Mouse (Mus musculus) gastrocnemius, postnatal 25 days (tissue): ENCODE measurements around the gene Rpl26. TPM values are rescaled to one million over a fixed set of nuclear protein-coding genes. Genes with fewer than 3 reads are reported as not detected.

Experiments
- DNase-seq: peaks from one replicate; pipeline ENCODE4 v3.0.0; 2022
- long read RNA-seq, 2 experiments: library from polyadenylated mRNA; stranded (forward); transcript quantifications; one replicate each; pipeline ENCODE4 v2.0.0; 2021
- total RNA-seq, 2 experiments: library from RNA; stranded (reverse); gene quantifications; 1 replicate in 1 of 2; 2 replicates in 1 of 2; pipeline ENCODE4 v1.2.3; 2021

The Rpl26 gene
- 100 to 1,000 TPM; 573 to 637 TPM for total RNA-seq
- long read RNA-seq, experiment 1, transcript Rpl26-201 (4 exons, 526 nt), result major isoform, 476 of 548 reads
- long read RNA-seq, experiment 1, transcript Rpl26-204 (2 exons, 636 nt), result minor isoform, 40 of 548 reads
- long read RNA-seq, experiment 1, partial matches to known transcripts, result 22 of 548 reads
- long read RNA-seq, experiment 1, other reads (novel, unspliced or antisense), result 9 of 548 reads
- long read RNA-seq, experiment 2, transcript Rpl26-201 (4 exons, 526 nt), result major isoform, 367 of 420 reads
- long read RNA-seq, experiment 2, transcript Rpl26-204 (2 exons, 636 nt), result minor isoform, 21 of 420 reads
- long read RNA-seq, experiment 2, partial matches to known transcripts, result 29 of 420 reads
- long read RNA-seq, experiment 2, other reads (novel, unspliced or antisense), result 3 of 420 reads

GRCm38 (mm10) chr11:68901351-68902046 lies at the start of gene Rpl26:
Gene Rpl26 (plus strand): TSS chr11:68901583.
- DNase-seq, result peak; percentile 95

- no peak for DNase-seq
Measured at GRCm38 (mm10) chr11:68851644-68852485, 49.5 kb upstream of the Rpl26 start.

- DNase-seq, result peak; percentile 80
Measured at GRCm38 (mm10) chr11:68852486-68852901, 48.9 kb upstream of the Rpl26 start.

GRCm38 (mm10) chr11:68852932-68853409 lies 48.4 kb upstream of the Rpl26 start:
- peak; percentile 100 for DNase-seq

- DNase-seq, result peak; percentile 50
Measured at GRCm38 (mm10) chr11:68853611-68854401, 47.6 kb upstream of the Rpl26 start.

- no peak for DNase-seq
Measured at GRCm38 (mm10) chr11:68854621-68855020, 46.8 kb upstream of the Rpl26 start.

GRCm38 (mm10) chr11:68857329-68857728 lies 44.1 kb upstream of the Rpl26 start:
- DNase-seq, result no peak

- DNase-seq, result no peak
Measured at GRCm38 (mm10) chr11:68859943-68860593, 41.3 kb upstream of the Rpl26 start.

GRCm38 (mm10) chr11:68862260-68862659 lies 39.1 kb upstream of the Rpl26 start:
- no peak for DNase-seq

GRCm38 (mm10) chr11:68863631-68864091 lies 37.7 kb upstream of the Rpl26 start:
- no peak for DNase-seq

- DNase-seq, result peak; percentile 86
Measured at GRCm38 (mm10) chr11:68864544-68865189, 36.7 kb upstream of the Rpl26 start.

GRCm38 (mm10) chr11:68871277-68871676 lies 30.1 kb upstream of the Rpl26 start:
- no peak for DNase-seq

- peak; percentile 59 for DNase-seq
Measured at GRCm38 (mm10) chr11:68871748-68872147, 29.6 kb upstream of the Rpl26 start, which contains the start of gene Ndel1. Gene Ndel1 (minus strand): TSS chr11:68871858.

GRCm38 (mm10) chr11:68874841-68875240 lies 26.5 kb upstream of the Rpl26 start:
- DNase-seq, result no peak

GRCm38 (mm10) chr11:68878811-68879210 lies 22.6 kb upstream of the Rpl26 start:
- no peak for DNase-seq

- no peak for DNase-seq
Measured at GRCm38 (mm10) chr11:68882107-68882506, 19.3 kb upstream of the Rpl26 start.

GRCm38 (mm10) chr11:68883843-68884242 lies 17.5 kb upstream of the Rpl26 start:
- no peak for DNase-seq

- DNase-seq, result no peak
Measured at GRCm38 (mm10) chr11:68884368-68884767, 17.0 kb upstream of the Rpl26 start.

GRCm38 (mm10) chr11:68886091-68886490 lies 15.3 kb upstream of the Rpl26 start:
- DNase-seq, result no peak

GRCm38 (mm10) chr11:68888253-68888652 lies 13.1 kb upstream of the Rpl26 start, which contains the start of gene Rnf222:
Gene Rnf222 (plus strand): TSS chr11:68888553.
- no peak for DNase-seq
